Mouse (Mus musculus) Patski (cell line): ENCODE measurements around the gene Psg16. TPM values are rescaled to one million over a fixed set of nuclear protein-coding genes. Genes with fewer than 3 reads are reported as not detected.

Experiments
- ATAC-seq: fragments of 100-300 bp; one replicate; pipeline ENCODE4 v1.8.0; 2021
- CTCF ChIA-PET: fragments of 350-600 bp; sonication (Branson Sonifier 250); formaldehyde crosslinking; loops from one replicate; lab custom pipeline; 2022; ENCODE audit warnings: inconsistent platforms; lab: Charles Lee
- POLR2A ChIA-PET: fragments of 350-600 bp; sonication (Branson Sonifier 250); formaldehyde crosslinking; loops from one replicate; lab custom pipeline; 2022; ENCODE audit warnings: antibody characterized with exemption, inconsistent platforms; lab: Charles Lee
- DNase-seq: peaks from one replicate; pipeline ENCODE4 v3.0.0-alpha.2; 2011; ENCODE audit warnings: low read depth, low spot score
- H3K27me3 ChIP-seq: fragments of 371-371 bp; one replicate; pipeline ENCODE4 v1.5.1; 2021
- CTCF ChIP-seq: fragments of 100-300 bp; IDR thresholded peaks from one replicate; pipeline ENCODE4 v1.5.1; 2021
- in situ Hi-C: fragments of 300-500 bp; cut with MboI; formaldehyde crosslinking; loops from 3 replicates; pipeline ENCODE4 v1.11.1; 2018; ENCODE audit warnings: low pct_unique_long_range_greater_than_20kb, mixed read lengths
- polyA plus RNA-seq: library from polyadenylated mRNA; unstranded; gene quantifications from one replicate; pipeline ENCODE4 v1.2.3, GENCODE M21; 2021

Gene Psg16
- polyA plus RNA-seq, 1 experiment from 2014 or later = 0.32 TPM

DNA sequence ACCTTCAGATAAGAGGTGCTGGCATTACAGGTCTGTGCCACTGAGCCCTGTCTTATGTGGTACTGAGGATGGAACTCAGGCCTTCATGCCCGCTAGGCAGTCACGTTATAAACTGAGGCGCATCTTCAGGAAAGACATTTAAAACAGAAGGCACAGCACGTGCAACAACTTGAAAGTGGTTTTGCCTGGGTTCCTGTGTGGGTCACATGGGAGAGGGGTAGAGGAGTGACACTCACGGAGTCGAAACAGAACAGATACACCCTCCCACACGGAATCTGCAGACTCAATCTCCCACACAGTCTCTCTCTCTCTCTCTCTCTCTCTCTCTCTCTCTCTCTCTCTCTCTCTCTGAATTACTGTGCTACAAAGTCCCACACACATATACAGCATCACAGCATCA, 43.6 kb upstream of the Psg16 start:
- ChIA-PET POLR2A (no interaction called here), CTCF (no interaction called here)
- in situ Hi-C loops = no loop called here
- ATAC-seq (no peak), DNase-seq (no peak)
- no peak for TF ChIP-seq CTCF
- H3K27me3 ChIP-seq = no peaks in the 10 kb centered on the region

- POLR2A ChIA-PET = no interaction called here
- CTCF ChIA-PET = no interaction called here
- in situ Hi-C loops = no loop called here
- DNase-seq (no peak), ATAC-seq (no peak)
- no peak for TF ChIP-seq CTCF
- H3K27me3 ChIP-seq = peaks cover 8% of the 10 kb centered on the region
These were observed 35.7 kb upstream of the Psg16 start for GRCm38 (mm10) chr7:17038018-17038695.

DNA sequence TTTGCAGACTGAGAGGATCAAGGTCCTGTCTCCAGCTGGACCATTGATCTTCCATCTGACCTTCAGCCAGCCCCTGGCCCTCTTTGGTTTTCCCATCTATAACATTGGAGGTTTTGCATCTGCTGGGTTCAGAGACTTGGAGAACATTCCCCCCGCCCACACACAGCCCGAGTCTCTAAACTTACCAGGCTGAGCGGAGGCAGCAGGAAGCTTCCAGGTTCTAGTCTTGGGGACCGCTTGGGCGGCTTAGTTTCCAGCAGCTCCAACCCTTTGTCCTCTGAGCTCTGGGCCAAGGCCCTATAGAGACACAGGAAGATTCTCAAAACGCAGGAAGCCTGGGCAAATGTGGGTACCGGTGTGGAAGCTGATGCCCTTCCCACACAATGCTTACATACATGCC, 34.5 kb upstream of the Psg16 start:
- POLR2A ChIA-PET = no interaction called here
- no peak for TF ChIP-seq CTCF
- DNase-seq = no peak
- CTCF ChIA-PET = interaction anchor here (1.3 kb wide), 1 partner anchor 15 kb away, joined by 3 read pairs; no protein-coding TSS in a partner anchor
- no peak for ATAC-seq
- in situ Hi-C loops = no loop called here
- H3K27me3 ChIP-seq = peaks cover 8% of the 10 kb centered on the region

- H3K27me3 ChIP-seq = peaks cover 4% of the 10 kb centered on the region
- no peak for TF ChIP-seq CTCF
- in situ Hi-C loops = no loop called here
- DNase-seq (no peak), ATAC-seq (no peak)
- ChIA-PET CTCF (interaction anchor here (1.0 to 1.4 kb wide), 3 partner anchors 43 to 113 kb away, joined by 3 to 4 read pairs (median 3); no protein-coding TSS in a partner anchor), POLR2A (interaction anchor here (1.2 kb wide), 1 partner anchor 14 kb away, joined by 3 read pairs; no protein-coding TSS in a partner anchor)
These were observed 28.1 kb upstream of the Psg16 start for GRCm38 (mm10) chr7:17045743-17046142.

DNA sequence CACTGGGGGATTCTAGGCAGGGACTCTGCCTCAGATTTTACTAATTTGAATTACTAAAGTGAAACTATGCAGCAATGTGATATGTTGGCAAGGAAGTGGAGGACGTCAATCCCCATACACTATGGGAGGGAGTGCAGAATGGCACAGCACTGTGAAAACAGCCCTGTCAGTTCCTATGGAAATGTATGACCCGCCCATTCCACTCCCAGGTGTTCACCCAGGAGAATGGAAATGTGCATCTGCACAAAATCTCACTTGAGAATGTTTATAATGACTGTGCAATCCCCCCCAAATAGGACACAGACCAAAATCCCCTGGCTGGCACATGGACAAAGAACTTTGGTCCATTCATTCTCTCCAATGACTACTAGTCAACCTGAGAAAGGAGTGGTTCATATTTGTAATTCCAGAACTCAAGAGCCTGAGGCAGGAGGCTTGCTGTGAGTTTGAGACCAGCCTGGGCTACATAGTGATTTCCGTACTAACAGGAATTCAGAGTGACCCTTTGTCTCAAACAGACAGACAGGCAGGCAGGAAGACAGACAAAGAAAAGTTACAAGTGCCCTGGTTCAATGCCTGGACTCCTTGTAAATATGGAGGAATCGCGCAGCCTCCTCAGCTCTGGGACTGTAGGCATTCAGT, 26.7 kb upstream of the Psg16 start:
- DNase-seq = no peak
- ChIA-PET CTCF (no interaction called here), POLR2A (no interaction called here)
- no peaks in the 10 kb centered on the region for H3K27me3 ChIP-seq
- ATAC-seq = no peak
- in situ Hi-C loops = no loop called here
- TF ChIP-seq CTCF = no peak

DNA sequence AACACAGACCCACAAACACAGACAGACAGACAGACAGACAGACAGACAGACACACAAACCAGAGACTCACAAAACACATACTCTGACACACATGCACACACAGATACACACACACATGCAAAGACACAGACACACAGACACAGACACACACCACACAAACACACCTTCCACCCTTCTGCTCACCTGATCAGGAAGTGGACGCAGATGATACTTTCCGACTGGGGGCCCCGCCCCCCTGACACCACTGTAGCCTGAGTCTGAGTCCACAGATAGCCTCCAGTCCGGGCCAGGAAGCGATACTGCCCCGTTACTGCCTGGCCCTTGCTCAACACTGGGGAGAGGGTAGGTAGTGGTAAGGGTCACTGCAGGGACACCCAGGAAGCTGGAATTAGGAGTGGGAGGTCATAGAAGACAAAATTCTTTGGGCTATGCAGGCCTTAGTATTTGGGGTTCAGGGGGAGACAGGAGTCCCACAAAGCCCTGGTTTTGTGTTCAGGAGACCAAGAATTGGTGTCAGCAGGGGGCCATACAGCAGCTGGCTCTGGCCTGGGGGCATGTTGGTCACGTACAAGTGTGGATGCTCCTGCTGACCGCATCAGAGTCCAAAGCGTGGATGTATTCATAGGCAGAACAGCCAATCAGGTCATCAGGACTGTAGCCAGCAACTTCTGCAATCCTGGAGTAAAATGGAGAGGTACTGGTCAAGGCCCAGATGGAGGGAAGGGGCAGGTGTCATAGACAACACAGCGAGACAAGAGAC, 25.2 kb upstream of the Psg16 start:
- TF ChIP-seq CTCF = no peak
- CTCF ChIA-PET = no interaction called here
- no peak for DNase-seq
- no peak for ATAC-seq
- in situ Hi-C loops = no loop called here
- no peaks in the 10 kb centered on the region for H3K27me3 ChIP-seq
- POLR2A ChIA-PET = no interaction called here

GRCm38 (mm10) chr7:17050491-17050890, 23.3 kb upstream of the Psg16 start:
- DNase-seq (no peak), ATAC-seq (no peak)
- no peaks in the 10 kb centered on the region for H3K27me3 ChIP-seq
- TF ChIP-seq CTCF = no peak
- CTCF ChIA-PET = interaction anchor here (0.7 to 1.6 kb wide), 8 partner anchors 14 to 122 kb away, joined by 3 to 6 read pairs (median 3); no protein-coding TSS in a partner anchor
- POLR2A ChIA-PET = no interaction called here
- in situ Hi-C loops = no loop called here

DNA sequence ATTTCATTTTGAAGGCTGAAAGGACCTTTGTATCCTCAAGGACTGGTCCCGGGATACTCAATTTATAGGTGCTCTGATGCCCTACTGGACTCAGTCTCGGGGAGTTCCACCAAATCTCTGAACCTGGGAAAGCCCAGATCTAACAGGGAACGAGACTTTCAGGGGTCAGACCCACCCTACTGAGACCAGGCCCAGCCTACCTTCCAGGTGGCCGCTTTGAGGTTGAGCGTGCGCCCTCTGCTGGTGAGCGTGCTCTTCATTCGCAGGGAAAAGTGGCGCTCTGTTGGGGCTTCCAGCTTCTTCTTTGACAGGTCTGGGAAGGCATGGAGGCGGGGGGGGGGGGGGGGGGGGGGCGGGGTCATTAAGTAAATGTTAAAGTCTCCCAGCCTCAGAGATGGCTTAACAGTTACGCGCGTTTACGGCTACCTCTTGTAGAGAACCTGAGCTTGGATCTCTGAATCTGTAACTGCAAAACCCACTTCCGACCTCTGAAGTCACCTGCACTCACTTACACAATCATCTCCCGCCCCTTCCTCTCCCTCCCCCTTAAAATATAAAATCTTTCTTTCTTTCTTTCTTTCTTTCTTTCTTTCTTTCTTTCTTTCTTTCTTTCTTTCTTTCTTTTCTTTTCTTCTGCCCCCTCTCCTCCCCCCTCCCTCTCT, 22.8 kb upstream of the Psg16 start:
- CTCF ChIA-PET = interaction anchor here (0.6 to 1.6 kb wide), 11 partner anchors 8 to 123 kb away, joined by 3 to 6 read pairs (median 3); partner anchors contain the start of gene Pnmal2
- POLR2A ChIA-PET = no interaction called here
- in situ Hi-C loops = no loop called here

DNA sequence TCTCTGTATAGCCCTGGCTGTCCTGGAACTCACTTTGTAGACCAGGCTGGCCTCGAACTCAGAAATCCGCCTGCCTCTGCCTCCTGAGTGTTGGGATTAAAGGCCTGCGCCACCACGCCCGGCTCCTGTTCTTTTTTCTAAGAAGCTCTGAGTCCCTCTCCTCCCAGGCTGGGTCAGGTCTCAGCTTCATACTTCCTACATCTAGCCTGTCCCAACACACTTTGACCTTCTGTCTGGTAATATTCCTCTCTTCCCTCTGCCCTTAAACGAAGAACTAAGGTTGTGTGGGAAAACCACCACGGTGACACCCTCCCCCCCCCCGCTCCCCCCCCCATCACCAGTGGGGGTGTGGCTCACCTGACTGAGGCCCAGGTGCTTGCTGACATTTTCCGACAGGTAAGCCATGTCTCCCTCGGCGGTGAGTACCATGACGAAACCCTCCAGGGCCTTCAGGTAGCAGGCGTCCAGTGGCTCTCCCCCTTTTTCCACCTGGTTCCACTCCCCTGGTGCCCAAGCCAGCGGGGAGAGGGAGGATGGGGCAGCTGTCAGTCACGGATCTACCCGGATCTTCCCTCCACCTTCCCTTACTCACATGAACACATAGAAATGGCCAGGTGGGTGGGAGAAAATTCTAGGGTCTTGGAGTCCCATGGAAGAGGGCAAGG, 19.4 kb upstream of the Psg16 start:
- ATAC-seq = no peak
- ChIA-PET POLR2A (no interaction called here), CTCF (interaction anchor here (1.0 to 1.7 kb wide), 2 partner anchors 14 to 26 kb away, joined by 3 to 4 read pairs; no protein-coding TSS in a partner anchor)
- TF ChIP-seq CTCF = no peak
- in situ Hi-C loops = no loop called here
- DNase-seq = no peak
- H3K27me3 ChIP-seq = no peaks in the 10 kb centered on the region

More for the DNA sequence above, 22.8 kb upstream of the Psg16 start:
- DNase-seq (no peak), ATAC-seq (no peak)
- H3K27me3 ChIP-seq = no peaks in the 10 kb centered on the region
- TF ChIP-seq CTCF = no peak
